Mouse (Mus musculus) MEL (cell line): ENCODE data around the gene Atp6v1e2. TPM values are rescaled to one million over a fixed set of nuclear protein-coding genes. Genes with fewer than 3 reads are reported as not detected.

ENCODE experiments used
- DNase-seq: peaks from one replicate; pipeline ENCODE4 v3.0.0; 2011; ENCODE audit warnings: low read depth, low spot score
- H3K27ac ChIP-seq: 2 replicates; pipeline ENCODE4 v1.5.1; 2012; ENCODE audit warnings: low read depth, mild to moderate bottlenecking, control low read depth, low read length, moderate library complexity; ENCODE audit not compliant: control insufficient read depth
- H3K27me3 ChIP-seq, 2 experiments: fragments of 150-350 bp in 1 of 2; sonication (generic) in 1 of 2; 2 replicates each; pipeline ENCODE4 v1.6.1; 2012; ENCODE audit warnings: low read length in 2 of 2, mild to moderate bottlenecking in 2 of 2, improper control_type of control experiment in 1 of 2, moderate library complexity in 1 of 2; ENCODE audit not compliant: insufficient read depth in 2 of 2, control insufficient read depth in 1 of 2
- H3K36me3 ChIP-seq, 2 experiments: 2 replicates each; pipeline ENCODE4 v1.6.1; 2012 to 2014; ENCODE audit warnings: low read length in 2 of 2, improper control_type of control experiment in 1 of 2, inconsistent platforms in 1 of 2, mild to moderate bottlenecking in 1 of 2; ENCODE audit not compliant: insufficient read depth in 2 of 2, control insufficient read depth in 1 of 2
- H3K4me1 ChIP-seq, 2 experiments: fragments of 150-350 bp in 1 of 2; sonication (generic) in 1 of 2; 2 replicates each; pipeline ENCODE4 v1.6.1; 2012; ENCODE audit warnings: low read length in 2 of 2, improper control_type of control experiment in 1 of 2, mild to moderate bottlenecking in 1 of 2; ENCODE audit not compliant: insufficient read depth in 2 of 2, control insufficient read depth in 1 of 2
- H3K4me3 ChIP-seq, 2 experiments: fragments of 150-350 bp in 1 of 2; sonication (generic) in 1 of 2; 2 replicates each; pipeline ENCODE4 v1.5.1; 2012; ENCODE audit warnings: low read depth in 2 of 2, low read length in 2 of 2, mild to moderate bottlenecking in 2 of 2, moderate library complexity in 2 of 2, control low read depth in 1 of 2, improper control_type of control experiment in 1 of 2; ENCODE audit not compliant: control insufficient read depth in 1 of 2, insufficient read depth in 1 of 2
- H3K79me2 ChIP-seq: 2 replicates; pipeline ENCODE4 v1.6.1; 2012; ENCODE audit warnings: mild to moderate bottlenecking, low read length, moderate library complexity; ENCODE audit not compliant: control insufficient read depth, poor library complexity, insufficient read depth
- H3K9ac ChIP-seq: 2 replicates; pipeline ENCODE4 v1.6.1; 2012; ENCODE audit warnings: low read depth, mild to moderate bottlenecking, control low read depth, low read length, moderate library complexity; ENCODE audit not compliant: control insufficient read depth, poor library complexity, severe bottlenecking
- H3K9me3 ChIP-seq: fragments of 150-350 bp; sonication (generic); replicated peaks from 2 replicates; pipeline ENCODE4 v1.6.1; 2012; ENCODE audit warnings: mild to moderate bottlenecking, low read length, improper control_type of control experiment, moderate library complexity; ENCODE audit not compliant: insufficient read depth
- CHD1 ChIP-seq: IDR thresholded peaks from 2 replicates; pipeline ENCODE4 v1.6.1; 2012; ENCODE audit warnings: low read depth, mild to moderate bottlenecking, inconsistent platforms, low read length, improper control_type of control experiment
- ELF1 ChIP-seq: IDR thresholded peaks from 2 replicates; pipeline ENCODE4 v1.6.1; 2014; ENCODE audit warnings: low read depth, mild to moderate bottlenecking, inconsistent platforms, low read length, improper control_type of control experiment, moderate library complexity
- HCFC1 ChIP-seq: IDR thresholded peaks from 2 replicates; pipeline ENCODE4 v1.6.1; 2012; ENCODE audit warnings: low read depth, mild to moderate bottlenecking, inconsistent platforms, low read length, improper control_type of control experiment, moderate library complexity
- KAT2A ChIP-seq: conservative IDR thresholded peaks from 2 replicates; pipeline ENCODE4 v1.6.1; 2012; ENCODE audit warnings: low read depth, low read length, improper control_type of control experiment, inconsistent platforms
- MAX ChIP-seq: IDR thresholded peaks from 2 replicates; pipeline ENCODE4 v1.6.1; 2011; ENCODE audit warnings: low read length, improper control_type of control experiment
- MAZ ChIP-seq: IDR thresholded peaks from 2 replicates; pipeline ENCODE4 v1.6.1; 2012; ENCODE audit warnings: low read depth, mild to moderate bottlenecking, inconsistent platforms, low read length, improper control_type of control experiment
- MYB ChIP-seq: IDR thresholded peaks from 2 replicates; pipeline ENCODE4 v1.6.1; 2011; ENCODE audit warnings: mild to moderate bottlenecking, low read depth, low read length, improper control_type of control experiment
- MYC ChIP-seq: IDR thresholded peaks from 2 replicates; pipeline ENCODE4 v1.6.1; 2011; ENCODE audit warnings: low read depth, mild to moderate bottlenecking, low read length, improper control_type of control experiment, moderate library complexity
- POLR2AphosphoS5 ChIP-seq: IDR thresholded peaks from 2 replicates; pipeline ENCODE4 v1.6.1; 2012; ENCODE audit warnings: low read depth, borderline replicate concordance, mild to moderate bottlenecking, inconsistent platforms, low read length, moderate library complexity, mixed read lengths
- RCOR1 ChIP-seq: IDR thresholded peaks from 2 replicates; pipeline ENCODE4 v1.6.1; 2012; ENCODE audit warnings: low read depth, mild to moderate bottlenecking, inconsistent platforms, low read length, improper control_type of control experiment
- SIN3A ChIP-seq: IDR thresholded peaks from 2 replicates; pipeline ENCODE4 v1.6.1; 2012; ENCODE audit warnings: low read length, improper control_type of control experiment, inconsistent platforms
- SMC3 ChIP-seq: IDR thresholded peaks from 2 replicates; pipeline ENCODE4 v1.6.1; 2011; ENCODE audit warnings: low read depth, low read length, improper control_type of control experiment
- TCF12 ChIP-seq: IDR thresholded peaks from 2 replicates; pipeline ENCODE4 v1.6.1; 2014; ENCODE audit warnings: low read depth, mild to moderate bottlenecking, inconsistent platforms, low read length, improper control_type of control experiment, moderate library complexity
- UBTF ChIP-seq: IDR thresholded peaks from 2 replicates; pipeline ENCODE4 v1.6.1; 2012; ENCODE audit warnings: low read depth, mild to moderate bottlenecking, inconsistent platforms, low read length, improper control_type of control experiment, moderate library complexity, borderline replicate concordance; ENCODE audit not compliant: insufficient read depth
- ZMIZ1 ChIP-seq: IDR thresholded peaks from 2 replicates; pipeline ENCODE4 v1.6.1; 2012; ENCODE audit warnings: low read depth, mild to moderate bottlenecking, inconsistent platforms, low read length, improper control_type of control experiment, moderate library complexity
- ZNF384 ChIP-seq: IDR thresholded peaks from 2 replicates; pipeline ENCODE4 v1.6.1; 2012; ENCODE audit warnings: low read depth, mild to moderate bottlenecking, inconsistent platforms, low read length, improper control_type of control experiment
- polyA plus RNA-seq, 2 experiments: library from polyadenylated mRNA; stranded (reverse) in 1 of 2; unstranded in 1 of 2; fragments of >175 nt in 1 of 2; fragments of >200 nt in 1 of 2; gene quantifications; 2 replicates each; pipeline versions ENCODE4 v1.2.1 to v1.2.4; 2012; ENCODE audit warnings: low replicate concordance in 2 of 2, low read depth in 1 of 2; ENCODE audit not compliant: insufficient read length in 2 of 2, insufficient read depth in 1 of 2, missing spikeins in 1 of 2
- total RNA-seq: library from RNA; depleted of rRNA; stranded (reverse); fragments of 300-350 nt; gene quantifications from 2 replicates; pipeline ENCODE4 v1.2.3, GENCODE M21; 2012

The Atp6v1e2 gene
- total and polyA plus RNA-seq, 3 experiments, result not detected

DNA sequence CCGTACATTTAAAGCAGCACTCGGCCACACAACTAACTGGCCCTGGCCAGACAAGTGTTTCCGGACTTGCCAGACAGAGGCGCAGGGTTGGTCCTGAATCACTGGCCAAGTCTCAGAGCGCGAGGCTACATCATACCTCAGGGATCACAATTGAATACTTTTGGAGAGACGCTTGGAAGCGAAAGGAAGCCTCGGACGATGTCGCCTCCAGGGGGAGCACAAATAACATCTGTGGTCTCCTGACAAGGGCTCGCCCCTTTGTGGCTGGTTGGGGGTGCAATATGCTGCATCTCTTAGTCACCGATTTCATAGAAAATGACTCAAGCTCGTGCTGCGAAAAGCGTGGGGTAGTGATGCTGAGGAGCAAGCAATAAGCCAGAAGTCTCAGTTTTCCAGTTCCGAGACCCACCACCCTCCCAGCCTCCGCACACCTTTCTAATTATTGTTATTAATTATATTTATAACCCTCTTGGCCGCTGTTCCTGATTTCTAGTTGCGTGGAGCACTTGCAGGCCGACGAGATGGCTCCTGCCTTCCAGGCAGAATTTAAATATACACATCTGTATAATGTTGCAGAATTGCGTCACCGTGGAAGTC is 14.7 kb upstream of the Atp6v1e2 start (continued):
- no peak for TF ChIP-seq MYC
- TF ChIP-seq ELF1, result no peak
- no peak for TF ChIP-seq MYB
- TF ChIP-seq, all 39 proteins: peak for 10

DNA sequence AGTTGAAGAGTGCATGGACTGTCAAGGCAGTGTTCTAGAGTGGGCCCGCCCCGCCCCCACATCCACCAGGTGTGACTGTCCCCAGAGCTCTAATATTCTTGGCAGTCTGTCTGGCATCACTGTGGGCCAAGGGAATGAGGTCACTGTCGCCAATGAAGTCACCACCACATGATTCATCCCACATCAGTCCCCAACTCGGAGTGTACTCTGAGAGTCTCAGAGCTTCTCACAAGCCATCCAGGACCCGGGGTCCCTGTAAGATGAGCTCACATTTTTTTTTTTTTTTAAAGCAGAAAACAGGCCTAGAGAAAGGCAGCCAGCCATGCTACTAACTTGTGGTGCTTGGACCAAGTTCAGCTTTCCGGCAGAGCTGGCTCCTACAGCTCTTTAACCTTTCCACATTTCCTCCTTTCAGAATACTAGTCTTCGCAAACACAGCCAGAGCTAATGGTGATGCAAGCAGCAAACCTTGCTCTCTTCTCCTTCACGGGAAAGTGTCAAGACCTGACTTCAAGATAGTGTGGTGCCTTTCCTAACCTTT is 13.7 kb upstream of the Atp6v1e2 start:
- no peak for DNase-seq
- H3K27me3 ChIP-seq, result no peaks in the 10 kb centered on the region
- H3K9ac ChIP-seq, result no peak overlapping the region
- no peak overlapping the region for H3K27ac ChIP-seq
- H3K9me3 ChIP-seq, result no peaks in the 10 kb centered on the region
- TF ChIP-seq MAX, result no peak
- TF ChIP-seq MYC, result no peak
- TF ChIP-seq SMC3, result no peak
- H3K79me2 ChIP-seq, result peaks cover 4% of the 10 kb centered on the region; the same call in 1 of the 2 replicates
- H3K4me3 ChIP-seq, result no peak overlapping the region
- H3K36me3 ChIP-seq, result peaks cover 0 to 3% of the 10 kb centered on the region in 2 experiments; a peak in 2 of 4 replicates
- H3K4me1 ChIP-seq, result peaks cover 3 to 4% of the 10 kb centered on the region in 2 experiments; a peak in 1 of 4 replicates

GRCm38 (mm10) chr17:86957968-86958367 is 10.3 kb upstream of the Atp6v1e2 start:
- Histone ChIP-seq H3K79me2 (peaks cover 1% of the 10 kb centered on the region; the same call in 1 of the 2 replicates), H3K27ac (no peak overlapping the region), H3K27me3 (no peaks in the 10 kb centered on the region), H3K4me3 (no peak overlapping the region), H3K9ac (no peak overlapping the region), H3K4me1 (0 out of 4 replicates have a peak, but pooled peaks cover 0 to 4% of the 10 kb centered on the region in 2 experiments), H3K36me3 (peaks cover 0 to 3% of the 10 kb centered on the region in 2 experiments; a peak in 1 of 4 replicates), H3K9me3 (no peaks in the 10 kb centered on the region)
- no peak for DNase-seq
- no peak for TF ChIP-seq ZNF384
- TF ChIP-seq, all 39 proteins: peak for 0

DNA sequence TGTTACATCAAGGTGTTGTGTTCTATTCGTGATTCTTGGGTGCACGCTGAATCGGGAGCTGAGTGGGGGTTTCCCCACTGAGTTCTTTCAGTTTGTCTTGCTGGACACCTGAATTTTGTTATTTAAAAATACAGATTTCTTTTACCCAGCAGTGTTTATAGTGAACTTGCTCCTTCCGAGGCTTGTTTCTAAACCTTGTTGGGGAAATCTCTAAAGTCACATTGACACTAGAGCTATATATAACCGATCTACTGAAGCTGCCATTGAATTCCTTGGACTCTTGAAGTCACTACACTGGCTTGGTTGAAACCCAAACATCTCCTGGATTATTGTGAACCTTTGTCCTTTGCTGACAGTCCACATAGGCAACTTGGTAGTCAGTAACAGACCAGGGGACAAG is 9.5 kb upstream of the Atp6v1e2 start:
- no peaks in the 10 kb centered on the region for H3K79me2 ChIP-seq
- no peaks in the 10 kb centered on the region for H3K27me3 ChIP-seq
- peaks cover 0 to 3% of the 10 kb centered on the region in 2 experiments; a peak in 1 of 4 replicates for H3K36me3 ChIP-seq
- no peaks in the 10 kb centered on the region for H3K9me3 ChIP-seq
- no peak overlapping the region for H3K4me3 ChIP-seq
- H3K9ac ChIP-seq, result no peak overlapping the region
- TF ChIP-seq TCF12 (no peak), POLR2AphosphoS5 (no peak), HCFC1 (no peak), KAT2A (no peak), RCOR1 (no peak), SIN3A (no peak), UBTF (no peak), ZMIZ1 (no peak), SMC3 (no peak), MAZ (no peak), CHD1 (no peak), MYB (no peak)
- no peak for DNase-seq
- 0 out of 4 replicates have a peak, but pooled peaks cover 0 to 4% of the 10 kb centered on the region in 2 experiments for H3K4me1 ChIP-seq
- H3K27ac ChIP-seq, result no peak overlapping the region
